Mouse (Mus musculus): ENCODE results near the gene Csmd2. TPM values are rescaled to one million over a fixed set of nuclear protein-coding genes. Genes with fewer than 3 reads are reported as not detected.

Csmd2 gene
- total and polyA plus RNA-seq, 3 experiments, result 0.11 TPM; not detected in 2

DNA sequence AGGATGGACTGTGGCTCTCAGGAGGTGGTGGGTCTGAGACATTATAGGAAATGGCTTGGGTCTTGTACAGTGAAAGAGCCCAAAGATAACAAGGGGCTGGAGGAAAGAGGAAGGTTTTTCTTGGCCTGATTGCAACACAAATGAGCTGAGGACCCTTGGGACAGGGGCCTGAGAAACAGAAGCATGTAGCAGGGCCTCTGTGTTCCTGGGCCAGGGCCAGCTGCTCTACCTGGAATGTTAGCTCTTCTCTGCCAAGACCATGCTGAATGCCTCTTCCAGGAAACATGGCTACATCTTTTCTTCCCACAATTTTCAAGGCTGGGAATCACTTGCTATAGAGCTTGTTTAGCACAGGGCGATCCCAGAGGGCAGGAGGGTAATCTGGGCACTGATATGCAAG, 197.1 kb downstream of the Csmd2 start:
- Histone ChIP-seq H3K36me3 (replicated peaks) (no peaks in the 10 kb centered on the region), H3K4me3 (ENCODE audit: low read depth, low read length) (no peak overlapping the region), H3K4me1 (ENCODE audit: insufficient read depth, low read depth, low read length) (no peaks in the 10 kb centered on the region), H3K27me3 (ENCODE audit: insufficient read depth, low read length) (no peaks in the 10 kb centered on the region), H3K9me3 (replicated peaks) (peaks cover 89% of the 10 kb centered on the region)
- DNase-seq (ENCODE audit: low spot score), result no peak
- TF ChIP-seq TAL1 (conservative IDR thresholded peaks at IDR 0.05; ENCODE audit: low read depth, low read length) (no peak), POLR2AphosphoS5 (IDR thresholded peaks at IDR 0.05; ENCODE audit: insufficient replicate concordance, low read depth, low read length) (no peak), GATA2 (IDR thresholded peaks at IDR 0.05; ENCODE audit: borderline replicate concordance, low read depth, low read length) (no peak), CTCF (IDR thresholded peaks at IDR 0.05; ENCODE audit: low read depth, low read length) (no peak), GATA1 (IDR thresholded peaks at IDR 0.05; ENCODE audit: borderline replicate concordance, low read length) (no peak)
- no peak for ATAC-seq (ENCODE audit: extremely low read depth, insufficient number of reproducible peaks, low FRiP score, poor library complexity, severe bottlenecking)

DNA sequence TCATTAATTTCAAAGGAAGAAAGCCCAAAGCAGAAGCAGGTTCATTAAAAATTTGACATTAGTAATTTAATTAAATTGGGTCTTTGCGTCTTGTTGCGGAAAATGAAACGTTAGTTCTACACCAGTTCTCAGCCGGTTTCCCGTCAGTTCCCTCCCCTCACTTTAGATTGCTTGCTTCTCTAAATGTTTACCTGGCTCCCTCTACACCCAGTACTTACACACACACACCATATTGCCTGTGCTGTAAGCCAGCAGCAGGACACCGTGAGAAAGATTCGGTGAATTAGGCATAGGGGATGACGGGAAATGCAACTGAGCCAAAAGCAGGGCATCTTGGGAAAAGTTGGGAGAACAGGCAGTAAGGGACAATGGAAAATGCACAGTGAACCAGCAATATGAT, 206.8 kb downstream of the Csmd2 start:
- Histone ChIP-seq H3K27me3 (ENCODE audit: insufficient read depth, low read length) (no peaks in the 10 kb centered on the region), H3K4me1 (ENCODE audit: insufficient read depth, low read depth, low read length) (no peaks in the 10 kb centered on the region), H3K9me3 (replicated peaks) (peaks cover 75% of the 10 kb centered on the region), H3K4me3 (ENCODE audit: low read depth, low read length) (no peak overlapping the region), H3K36me3 (replicated peaks) (no peaks in the 10 kb centered on the region)
- no peak for DNase-seq (ENCODE audit: low spot score)
- no peak for TF ChIP-seq TAL1 (conservative IDR thresholded peaks at IDR 0.05; ENCODE audit: low read depth, low read length)
- no peak for TF ChIP-seq GATA2 (IDR thresholded peaks at IDR 0.05; ENCODE audit: borderline replicate concordance, low read depth, low read length)
- no peak for TF ChIP-seq GATA1 (IDR thresholded peaks at IDR 0.05; ENCODE audit: borderline replicate concordance, low read length)
- no peak for TF ChIP-seq POLR2AphosphoS5 (IDR thresholded peaks at IDR 0.05; ENCODE audit: insufficient replicate concordance, low read depth, low read length)
- TF ChIP-seq CTCF (IDR thresholded peaks at IDR 0.05; ENCODE audit: low read depth, low read length), result no peak
- ATAC-seq (ENCODE audit: extremely low read depth, insufficient number of reproducible peaks, low FRiP score, poor library complexity, severe bottlenecking), result no peak

DNA sequence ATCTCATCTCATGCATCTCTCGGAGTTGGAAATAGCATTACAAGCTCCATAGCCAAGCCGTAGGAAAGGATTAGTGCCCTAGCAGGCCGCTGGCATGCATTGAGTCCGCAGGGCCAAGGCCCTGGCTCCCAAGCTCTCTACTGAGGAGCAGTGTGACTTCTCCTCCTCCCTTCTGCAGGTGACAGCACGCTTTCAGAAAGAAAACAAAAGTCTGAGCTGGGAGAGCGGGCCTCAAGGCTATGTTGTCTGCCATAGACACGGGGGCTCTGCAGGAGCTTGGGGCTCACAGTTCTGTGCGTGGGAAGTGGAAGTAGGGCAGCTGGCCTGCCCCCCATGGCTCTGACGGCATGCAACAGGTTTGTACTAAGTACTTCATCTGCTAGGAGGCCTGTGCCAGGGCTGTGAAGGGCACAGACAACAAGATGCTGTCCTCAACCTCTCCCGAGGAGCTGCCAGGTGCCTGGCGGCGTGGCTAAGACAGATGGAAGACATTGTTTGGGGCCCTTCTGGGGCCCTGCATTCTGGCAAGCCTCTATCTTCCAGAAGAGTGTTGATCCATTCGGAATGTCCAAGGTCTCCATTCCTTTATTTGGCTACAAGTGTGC, 230.4 kb downstream of the Csmd2 start:
- H3K9me3 ChIP-seq (replicated peaks), result peaks cover 72% of the 10 kb centered on the region
- ATAC-seq (ENCODE audit: extremely low read depth, insufficient number of reproducible peaks, low FRiP score, poor library complexity, severe bottlenecking), result no peak
- TF ChIP-seq CTCF (IDR thresholded peaks at IDR 0.05; ENCODE audit: low read depth, low read length) (no peak), GATA2 (IDR thresholded peaks at IDR 0.05; ENCODE audit: borderline replicate concordance, low read depth, low read length) (no peak), GATA1 (IDR thresholded peaks at IDR 0.05; ENCODE audit: borderline replicate concordance, low read length) (no peak), TAL1 (conservative IDR thresholded peaks at IDR 0.05; ENCODE audit: low read depth, low read length) (no peak)
- H3K27me3 ChIP-seq (ENCODE audit: insufficient read depth, low read length), result no peaks in the 10 kb centered on the region
- no peak for DNase-seq (ENCODE audit: low spot score)
- H3K4me3 ChIP-seq (ENCODE audit: low read depth, low read length), result no peak overlapping the region
- H3K4me1 ChIP-seq (ENCODE audit: insufficient read depth, low read depth, low read length), result no peaks in the 10 kb centered on the region
- H3K36me3 ChIP-seq (replicated peaks), result no peaks in the 10 kb centered on the region

DNA sequence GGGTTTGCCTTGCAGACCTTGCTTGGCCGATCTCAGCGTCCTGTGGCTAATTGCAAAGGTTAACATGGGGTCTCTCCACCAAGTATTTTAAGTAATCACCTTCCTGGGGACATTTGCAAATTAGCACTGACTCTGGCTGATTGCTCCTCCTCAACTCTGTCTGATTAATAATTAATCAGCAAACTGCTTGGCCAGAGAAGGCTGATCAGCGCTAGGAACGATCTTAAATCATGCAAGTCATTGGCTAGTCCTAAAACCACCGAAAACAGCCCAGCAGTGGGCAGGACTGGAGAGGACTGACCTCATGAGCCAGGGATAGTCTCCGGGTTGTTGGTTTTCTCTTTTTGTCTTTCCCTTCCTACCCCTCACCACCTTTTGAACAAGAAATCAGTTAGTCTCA, 236.8 kb downstream of the Csmd2 start:
- H3K36me3 ChIP-seq (replicated peaks), result no peaks in the 10 kb centered on the region
- no peaks in the 10 kb centered on the region for H3K27me3 ChIP-seq (ENCODE audit: insufficient read depth, low read length)
- no peaks in the 10 kb centered on the region for H3K4me1 ChIP-seq (ENCODE audit: insufficient read depth, low read depth, low read length)
- H3K4me3 ChIP-seq (ENCODE audit: low read depth, low read length), result no peak overlapping the region
- no peak for ATAC-seq (ENCODE audit: extremely low read depth, insufficient number of reproducible peaks, low FRiP score, poor library complexity, severe bottlenecking)
- peaks cover 69% of the 10 kb centered on the region for H3K9me3 ChIP-seq (replicated peaks)
- DNase-seq (ENCODE audit: low spot score), result no peak
- TF ChIP-seq GATA2 (IDR thresholded peaks at IDR 0.05; ENCODE audit: borderline replicate concordance, low read depth, low read length) (no peak), POLR2AphosphoS5 (IDR thresholded peaks at IDR 0.05; ENCODE audit: insufficient replicate concordance, low read depth, low read length) (no peak), CTCF (IDR thresholded peaks at IDR 0.05; ENCODE audit: low read depth, low read length) (no peak), GATA1 (IDR thresholded peaks at IDR 0.05; ENCODE audit: borderline replicate concordance, low read length) (no peak), TAL1 (conservative IDR thresholded peaks at IDR 0.05; ENCODE audit: low read depth, low read length) (no peak)

DNA sequence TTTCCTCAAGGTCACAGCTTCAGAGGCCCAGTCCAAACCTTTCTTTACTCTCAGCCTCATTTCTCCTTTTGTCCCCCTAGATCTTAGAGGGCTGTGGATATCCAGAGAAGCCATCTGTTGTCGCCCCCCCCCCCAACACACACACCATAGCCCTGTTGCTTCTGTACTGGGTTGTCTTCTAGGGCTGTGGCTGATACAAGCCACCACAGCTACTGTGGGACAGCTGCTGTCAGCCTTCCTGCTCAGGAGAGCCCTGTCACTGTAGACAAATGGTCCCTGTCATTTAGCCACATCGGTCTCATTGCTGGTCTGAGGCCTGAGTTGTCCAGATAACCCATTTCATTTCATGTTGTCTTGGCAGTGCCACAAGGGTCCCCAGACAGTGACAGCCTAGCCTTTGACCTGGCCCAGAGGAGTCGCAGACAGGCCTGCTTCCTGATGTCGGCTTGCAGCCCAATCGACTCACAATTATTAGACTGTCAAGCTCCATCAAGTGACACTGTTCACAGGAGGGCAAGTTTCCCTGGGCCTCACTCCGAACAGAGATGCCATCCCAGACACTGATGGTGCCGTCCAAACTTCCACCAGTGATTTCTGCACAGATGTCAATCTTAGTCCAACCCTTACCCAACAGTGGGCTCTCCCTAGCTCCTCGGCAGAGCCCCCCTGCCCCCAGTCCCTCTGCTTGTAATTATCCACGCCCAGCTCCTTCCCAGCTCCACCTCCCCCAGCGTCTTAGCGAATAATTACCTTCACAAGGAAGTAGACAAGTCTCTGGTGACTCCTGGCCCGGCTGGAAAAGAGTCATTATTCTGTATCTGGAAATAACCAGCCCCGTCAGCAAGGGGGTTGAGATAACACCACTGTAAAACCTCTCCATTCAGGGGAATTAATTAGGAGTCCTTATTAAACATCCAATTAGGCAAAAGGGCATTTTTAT, 240.0 kb downstream of the Csmd2 start:
- H3K36me3 ChIP-seq (replicated peaks), result no peaks in the 10 kb centered on the region
- ATAC-seq (ENCODE audit: extremely low read depth, insufficient number of reproducible peaks, low FRiP score, poor library complexity, severe bottlenecking), result no peak
- H3K9me3 ChIP-seq (replicated peaks), result peaks cover 86% of the 10 kb centered on the region
- DNase-seq (ENCODE audit: low spot score), result no peak
- no peak overlapping the region for H3K4me3 ChIP-seq (ENCODE audit: low read depth, low read length)
- no peaks in the 10 kb centered on the region for H3K27me3 ChIP-seq (ENCODE audit: insufficient read depth, low read length)
- TF ChIP-seq CTCF (IDR thresholded peaks at IDR 0.05; ENCODE audit: low read depth, low read length) (no peak), GATA2 (IDR thresholded peaks at IDR 0.05; ENCODE audit: borderline replicate concordance, low read depth, low read length) (no peak)
- H3K4me1 ChIP-seq (ENCODE audit: insufficient read depth, low read depth, low read length), result no peaks in the 10 kb centered on the region

DNA sequence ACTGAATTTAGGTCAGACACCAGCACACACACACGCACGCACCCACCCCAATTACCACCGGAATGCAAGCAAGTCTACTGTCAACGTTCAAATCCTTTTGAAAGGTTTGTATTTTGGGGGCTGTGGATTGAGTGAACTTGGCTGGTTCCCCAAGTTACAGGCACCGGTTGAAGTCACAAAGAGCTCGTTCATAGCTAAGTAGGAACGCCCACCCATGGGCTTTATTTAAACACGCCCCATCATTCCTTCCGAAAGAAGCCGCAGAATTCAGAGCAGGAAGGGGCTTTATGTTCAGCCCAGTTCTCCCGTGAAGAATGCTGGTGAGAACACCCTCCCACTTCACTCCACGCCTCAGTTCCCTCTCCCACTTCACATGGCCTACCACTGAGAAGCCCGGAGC, 245.8 kb downstream of the Csmd2 start:
- no peaks in the 10 kb centered on the region for H3K36me3 ChIP-seq (replicated peaks)
- peaks cover 84% of the 10 kb centered on the region for H3K9me3 ChIP-seq (replicated peaks)
- no peaks in the 10 kb centered on the region for H3K4me1 ChIP-seq (ENCODE audit: insufficient read depth, low read depth, low read length)
- DNase-seq (ENCODE audit: low spot score), result no peak
- TF ChIP-seq POLR2AphosphoS5 (IDR thresholded peaks at IDR 0.05; ENCODE audit: insufficient replicate concordance, low read depth, low read length) (no peak), GATA2 (IDR thresholded peaks at IDR 0.05; ENCODE audit: borderline replicate concordance, low read depth, low read length) (no peak), CTCF (IDR thresholded peaks at IDR 0.05; ENCODE audit: low read depth, low read length) (no peak), GATA1 (IDR thresholded peaks at IDR 0.05; ENCODE audit: borderline replicate concordance, low read length) (no peak), TAL1 (conservative IDR thresholded peaks at IDR 0.05; ENCODE audit: low read depth, low read length) (no peak)
- H3K4me3 ChIP-seq (ENCODE audit: low read depth, low read length), result no peak overlapping the region
- no peaks in the 10 kb centered on the region for H3K27me3 ChIP-seq (ENCODE audit: insufficient read depth, low read length)
- no peak for ATAC-seq (ENCODE audit: extremely low read depth, insufficient number of reproducible peaks, low FRiP score, poor library complexity, severe bottlenecking)
